Mouse (Mus musculus) urinary bladder, adult 18-20 months (tissue): ENCODE data around the gene Inip.
"Not testable (repeated sequence)": the region's sequence is repeated elsewhere in the genome, so short reads cannot be mapped to it uniquely, and the experiment has no call there.

Experiments
- DNase-seq, 2 experiments: peaks; one replicate each; pipeline ENCODE4 v3.0.0; 2022; ENCODE audit warnings: low spot score in 2 of 2, mixed read lengths in 2 of 2

Inip gene

GRCm38 (mm10) chr4:59808396-59808795 is 7.0 kb upstream of the Inip start:
- no peak for DNase-seq

DNA sequence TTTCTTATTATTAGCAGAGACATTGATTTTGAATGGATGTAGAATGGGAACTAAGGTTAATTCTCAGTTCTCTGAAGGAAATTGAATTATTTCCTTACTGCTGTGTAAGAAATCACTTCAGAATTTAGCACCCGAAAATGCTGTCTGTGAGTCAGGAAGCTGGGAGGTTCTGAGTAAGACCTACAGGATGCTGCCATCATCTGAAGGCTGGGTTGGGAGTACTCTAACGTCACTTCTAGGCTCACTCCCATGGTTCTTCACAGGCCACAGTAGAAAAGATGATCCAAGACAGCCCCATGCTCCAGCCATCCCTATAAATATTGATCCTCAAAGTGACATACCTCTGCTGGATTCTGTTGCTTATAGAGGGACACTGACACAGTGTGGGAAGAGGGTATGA is 6.1 kb upstream of the Inip start:
- no peak for DNase-seq

- no peak for DNase-seq
These were observed 5.4 kb upstream of the Inip start for GRCm38 (mm10) chr4:59806879-59807195.

DNA sequence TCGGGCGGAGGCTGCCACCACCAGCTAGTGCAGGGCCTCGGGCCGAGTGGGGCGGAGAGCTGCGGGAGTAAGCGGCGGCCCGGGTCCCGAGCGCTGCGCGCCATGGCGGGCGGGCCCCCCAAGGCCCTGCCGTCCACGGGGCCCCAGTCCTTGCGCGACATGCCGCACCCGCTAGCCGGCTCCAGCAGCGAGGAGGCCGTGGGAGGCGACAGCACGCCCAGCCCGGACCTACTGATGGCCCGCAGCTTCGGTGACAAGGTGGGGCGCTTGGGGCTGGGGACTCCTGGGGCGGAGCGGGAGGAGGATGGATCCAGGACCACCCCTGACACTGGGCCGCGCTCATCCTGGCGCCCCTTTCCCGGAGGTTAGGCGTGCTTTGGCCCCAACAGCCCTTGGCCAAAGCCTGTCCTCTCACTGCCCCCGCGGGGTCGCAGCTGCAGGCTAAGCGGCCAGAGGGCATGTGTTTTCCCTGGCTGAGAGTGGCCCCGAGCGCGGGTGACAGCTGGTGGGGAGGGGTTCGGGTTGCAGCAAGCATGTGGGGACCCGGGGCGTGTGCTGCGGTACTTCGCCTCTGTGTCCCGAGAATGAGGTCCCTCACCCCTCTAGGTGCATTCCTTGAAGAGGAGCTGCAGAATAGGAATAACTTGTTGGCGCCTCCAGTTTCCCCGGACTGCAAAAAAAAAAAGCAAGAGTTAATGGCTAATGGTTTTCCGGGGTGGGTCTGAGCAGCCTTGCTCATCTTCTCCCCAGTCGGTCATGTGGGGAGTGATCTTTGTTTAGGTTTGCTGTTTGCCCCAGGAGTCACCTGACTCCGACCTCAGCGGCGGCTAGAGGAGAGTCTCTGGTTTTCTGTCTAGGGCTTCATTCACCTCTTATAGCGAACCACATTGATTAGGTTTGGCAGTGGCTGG is 4.8 kb upstream of the Inip start:
- DNase-seq: peak; percentile 14 to 49

- peak; percentile 82 to 85 for DNase-seq
These were observed 4.0 kb upstream of the Inip start, which contains the start of gene Snx30 for GRCm38 (mm10) chr4:59805181-59805967. Gene Snx30, plus strand, starts transcription at chr4:59805840.

GRCm38 (mm10) chr4:59804754-59805153 is 3.4 kb upstream of the Inip start:
- DNase-seq: no peak

GRCm38 (mm10) chr4:59803358-59803757 is 2.0 kb upstream of the Inip start:
- no peak for DNase-seq

GRCm38 (mm10) chr4:59802792-59803191 is 1.4 kb upstream of the Inip start:
- no peak for DNase-seq

DNA sequence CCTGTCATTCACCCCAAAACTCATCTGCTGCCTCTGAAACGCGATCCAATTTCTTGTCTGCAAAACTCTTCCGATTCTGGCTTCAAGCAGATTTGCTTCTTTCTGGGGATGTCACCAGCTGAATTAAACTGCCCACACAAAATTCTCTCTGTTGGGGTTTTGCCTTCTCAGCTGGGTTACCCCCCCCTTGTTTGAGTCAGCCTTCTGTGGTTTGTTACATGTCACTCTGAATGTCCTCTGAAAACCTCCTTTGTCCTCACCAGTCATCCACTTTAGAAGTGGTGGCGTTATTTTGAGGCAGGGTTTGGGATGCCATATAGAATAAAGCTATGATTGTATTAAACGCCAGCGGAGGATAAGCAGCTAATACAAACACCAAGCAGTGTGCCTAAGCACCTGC is 718 bp upstream of the Inip start:
- no peak for DNase-seq

- no peak for DNase-seq
These were observed 1.2 kb downstream of the Inip start for GRCm38 (mm10) chr4:59800181-59800580.

- no peak for DNase-seq
These were observed 5.5 kb downstream of the Inip start for GRCm38 (mm10) chr4:59795788-59796455.

- DNase-seq: no peak
These were observed 7.3 kb downstream of the Inip start for GRCm38 (mm10) chr4:59794116-59794515.

GRCm38 (mm10) chr4:59793626-59794025 is 7.8 kb downstream of the Inip start:
- DNase-seq: not testable (repeated sequence)

- DNase-seq: no peak
These were observed 12.4 kb downstream of the Inip start for GRCm38 (mm10) chr4:59789015-59789414.

DNA sequence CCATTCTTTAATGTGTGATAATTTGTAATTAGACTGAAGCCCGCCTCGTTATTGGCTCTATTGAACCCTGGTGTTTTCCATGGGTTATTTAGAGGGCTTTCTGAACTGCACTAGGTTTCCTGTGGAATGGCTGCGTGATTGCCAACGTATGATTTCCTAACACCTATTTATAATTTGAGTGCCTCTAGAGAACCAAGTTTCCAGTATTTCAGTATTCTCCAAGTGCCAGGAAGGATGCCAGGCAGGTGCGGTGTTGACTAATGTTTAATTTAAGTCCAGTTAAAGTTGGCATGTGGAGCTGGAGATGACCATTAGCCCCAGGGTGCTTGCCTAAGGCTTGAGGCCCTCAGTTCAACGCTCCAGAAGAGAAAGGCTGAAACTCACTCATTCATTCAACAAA is 14.3 kb downstream of the Inip start:
- DNase-seq: no peak

GRCm38 (mm10) chr4:59786661-59787060 is 14.7 kb downstream of the Inip start:
- DNase-seq: peak; percentile 32 to 72

DNA sequence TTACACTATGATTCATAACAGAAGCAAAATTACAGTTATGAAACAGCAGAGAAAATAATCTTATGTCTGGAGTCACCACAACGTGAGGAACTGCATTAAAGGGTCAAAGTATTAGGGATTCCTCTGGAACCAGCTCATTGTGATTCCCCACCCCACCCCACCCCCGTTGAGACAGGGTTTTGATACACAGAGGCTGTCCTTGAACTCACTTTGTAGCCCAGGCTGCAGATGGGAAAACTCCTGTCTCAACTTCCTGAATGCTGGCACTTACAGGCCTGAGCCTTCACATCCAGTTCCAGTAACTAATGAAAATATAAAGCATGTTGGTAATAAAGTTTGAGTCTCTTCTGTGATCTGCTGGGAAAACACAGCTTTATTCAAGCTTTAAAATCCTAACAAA is 16.0 kb downstream of the Inip start:
- DNase-seq: no peak

DNA sequence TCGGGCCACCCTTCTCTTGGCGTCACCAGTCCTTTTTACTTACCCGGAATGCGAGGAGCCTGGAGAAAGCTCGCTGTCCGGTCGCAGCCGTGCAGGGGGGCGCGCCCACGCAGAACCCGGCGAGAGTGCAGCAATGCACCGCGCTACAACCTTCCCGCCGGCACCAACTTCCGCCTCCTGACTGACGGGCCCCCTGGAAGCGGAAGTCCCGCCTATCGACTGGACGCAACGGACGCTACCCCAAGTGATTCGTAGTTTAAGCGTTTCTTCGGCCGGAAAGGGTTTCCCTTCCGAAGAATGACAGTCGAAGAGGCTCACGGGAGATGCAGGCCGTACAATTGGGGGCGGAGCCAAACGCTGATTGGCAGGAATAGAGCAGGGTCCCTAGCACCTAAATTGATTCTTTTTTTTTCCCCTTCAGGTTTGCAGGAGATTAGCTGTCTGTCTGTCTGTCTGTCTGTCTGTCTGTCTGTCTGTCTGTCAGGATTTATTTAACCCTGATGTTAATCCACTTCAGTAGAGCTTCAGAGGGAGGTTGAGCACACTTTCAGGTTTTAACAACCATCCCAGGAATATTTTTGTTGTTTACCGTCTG is 17.6 kb downstream of the Inip start:
- peak; percentile 89 to 95 for DNase-seq

GRCm38 (mm10) chr4:59782853-59783684 is 18.3 kb downstream of the Inip start:
- no peak for DNase-seq

GRCm38 (mm10) chr4:59780568-59780967 is 20.8 kb downstream of the Inip start:
- no peak for DNase-seq

GRCm38 (mm10) chr4:59777828-59778227 is 23.6 kb downstream of the Inip start:
- no peak for DNase-seq
